Mouse (Mus musculus): ENCODE measurements around the gene Ripk1.
A peak's percentile ranks its signal among the peaks of the same experiment; 100 is the strongest.
"Not testable (repeated sequence)": the region's sequence is repeated elsewhere in the genome, so short reads cannot be mapped to it uniquely, and the experiment has no call there.

Gene Ripk1

DNA sequence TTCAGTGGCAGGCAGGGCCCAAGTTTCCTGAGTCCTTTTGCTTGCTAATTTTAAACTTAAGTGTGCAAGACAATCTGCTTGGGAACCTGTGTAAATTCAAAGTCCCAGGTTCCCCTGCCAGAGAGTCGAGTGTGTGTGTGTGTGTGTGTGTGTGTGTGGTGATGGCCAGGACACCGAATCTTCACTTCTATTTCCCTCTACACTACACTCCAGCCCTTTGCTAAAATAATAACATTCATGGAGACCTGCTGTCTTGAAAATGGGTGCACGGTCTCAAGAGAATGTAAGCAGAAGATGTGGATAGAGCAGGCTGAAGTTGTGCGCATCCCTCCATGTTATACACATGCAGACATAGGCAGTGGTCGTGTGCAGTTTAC, 35.9 kb downstream of the Ripk1 start:
- peak; percentile 10 for DNase-seq (ENCODE audit: low spot score)

DNA sequence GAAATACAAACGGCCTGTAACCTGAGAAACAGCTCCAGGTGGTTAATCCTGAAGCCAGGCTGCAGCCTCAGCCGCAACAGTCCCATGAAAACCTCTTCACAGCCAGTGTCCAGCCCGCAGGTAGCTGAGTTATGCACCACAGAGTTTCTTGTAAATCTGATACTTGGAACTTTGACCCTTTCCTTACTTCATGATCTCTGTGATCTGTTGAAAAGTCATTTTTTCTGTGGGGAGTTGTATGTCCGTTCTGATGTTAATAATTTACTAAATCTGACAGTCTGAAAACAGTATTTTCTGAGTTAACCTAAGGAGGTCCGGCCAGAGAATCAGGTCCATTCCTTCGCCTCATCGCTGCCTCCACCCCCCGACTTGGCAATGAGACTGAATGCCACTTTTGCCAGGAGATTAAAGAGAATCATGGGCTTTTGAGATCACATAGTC, 36.8 kb downstream of the Ripk1 start:
- DNase-seq (ENCODE audit: low spot score): no peak

- no peak for DNase-seq (ENCODE audit: low spot score)
These were observed 37.9 kb downstream of the Ripk1 start for GRCm38 (mm10) chr13:34040091-34040490.

GRCm38 (mm10) chr13:34043716-34044393, 41.7 kb downstream of the Ripk1 start:
- no peak for DNase-seq (ENCODE audit: low spot score)

GRCm38 (mm10) chr13:34045511-34046249, 43.5 kb downstream of the Ripk1 start:
- no peak for DNase-seq (ENCODE audit: low spot score)

DNA sequence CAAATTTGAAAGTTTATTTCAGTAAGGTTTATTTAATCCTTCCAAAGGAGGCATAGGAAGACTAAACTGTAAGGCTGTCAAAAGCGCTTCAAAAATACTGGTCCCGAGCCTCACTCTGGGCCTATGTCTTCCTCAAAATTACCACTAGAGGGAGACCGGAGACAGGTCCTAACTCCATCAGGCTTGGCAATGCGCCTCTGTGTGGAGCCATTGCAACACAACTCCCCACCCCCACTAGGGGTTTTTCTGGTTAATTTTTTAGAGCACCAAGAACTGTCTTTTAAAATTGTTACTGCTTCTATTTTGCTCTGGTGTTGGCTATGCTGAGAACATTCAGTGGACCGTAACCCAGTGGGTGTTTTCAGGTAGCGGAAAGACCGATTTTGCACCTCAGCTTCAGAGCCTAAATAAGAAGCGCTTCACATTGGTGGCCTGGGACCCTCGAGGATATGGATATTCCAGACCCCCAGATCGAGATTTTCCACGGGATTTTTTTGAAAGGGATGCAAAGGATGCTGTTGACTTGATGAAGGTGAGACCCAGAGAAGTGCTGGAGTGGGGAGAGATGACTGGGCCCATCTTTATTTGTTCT, 44.4 kb downstream of the Ripk1 start:
- DNase-seq (ENCODE audit: low spot score): peak; percentile 67

DNA sequence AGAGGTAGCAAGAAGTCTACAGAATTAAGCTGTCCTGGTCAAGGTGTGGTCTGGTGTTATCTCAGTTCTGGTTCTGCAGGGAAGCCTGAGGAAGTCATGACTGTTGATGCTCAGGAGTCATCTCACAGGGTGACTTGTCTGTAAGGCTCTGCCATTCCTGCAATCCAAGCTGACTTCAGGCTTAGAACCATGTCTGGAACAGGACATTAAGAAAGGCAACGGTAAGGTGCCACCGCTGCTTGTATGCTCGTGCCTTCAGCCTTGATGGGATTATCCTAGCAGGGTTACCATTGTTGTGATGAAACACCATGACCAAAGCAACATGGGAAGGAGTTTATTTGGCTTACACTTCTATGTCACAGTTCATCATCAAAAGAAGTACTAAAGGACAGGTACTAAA, 45.4 kb downstream of the Ripk1 start:
- DNase-seq (ENCODE audit: low spot score): no peak

DNA sequence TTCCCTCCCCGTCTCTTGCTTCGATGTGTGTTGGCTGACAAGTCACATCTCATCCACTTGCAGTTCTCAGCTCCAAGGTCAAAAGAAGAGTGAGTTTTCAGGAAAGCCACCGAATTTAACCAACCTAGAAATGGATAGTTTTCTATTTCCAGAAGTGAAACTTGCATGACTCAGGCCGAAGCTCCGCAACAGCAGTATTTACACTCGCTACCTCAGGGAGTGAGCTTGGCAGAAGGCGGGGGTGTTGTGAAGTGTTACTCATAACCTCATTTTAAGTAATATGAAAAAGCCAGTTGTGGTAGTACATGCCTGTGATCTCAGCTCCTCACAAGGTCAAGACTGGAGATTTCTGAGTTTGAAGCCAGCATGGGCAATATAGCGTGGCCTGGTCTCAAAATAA, 48.3 kb downstream of the Ripk1 start:
- no peak for DNase-seq (ENCODE audit: low spot score)

DNA sequence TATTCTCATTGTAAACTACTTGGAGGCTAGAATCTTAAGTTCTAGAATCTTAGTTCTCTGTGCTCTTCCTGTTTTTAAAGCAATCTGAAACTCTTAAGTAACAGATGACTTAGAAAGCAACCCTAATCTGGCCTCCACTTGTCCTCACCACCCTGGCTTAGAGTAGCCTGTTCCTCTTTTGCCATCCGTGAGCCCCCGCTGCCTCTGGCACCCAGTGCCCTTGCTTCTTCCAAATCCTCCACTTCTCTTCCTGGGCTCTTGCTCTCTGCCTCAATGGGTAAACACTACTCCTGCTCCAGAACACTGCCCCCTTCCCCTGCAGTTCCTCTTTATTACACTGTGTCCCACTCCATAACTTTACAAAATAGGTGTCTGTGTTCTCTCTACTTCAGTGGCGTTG, 49.5 kb downstream of the Ripk1 start:
- DNase-seq (ENCODE audit: low spot score): no peak

DNA sequence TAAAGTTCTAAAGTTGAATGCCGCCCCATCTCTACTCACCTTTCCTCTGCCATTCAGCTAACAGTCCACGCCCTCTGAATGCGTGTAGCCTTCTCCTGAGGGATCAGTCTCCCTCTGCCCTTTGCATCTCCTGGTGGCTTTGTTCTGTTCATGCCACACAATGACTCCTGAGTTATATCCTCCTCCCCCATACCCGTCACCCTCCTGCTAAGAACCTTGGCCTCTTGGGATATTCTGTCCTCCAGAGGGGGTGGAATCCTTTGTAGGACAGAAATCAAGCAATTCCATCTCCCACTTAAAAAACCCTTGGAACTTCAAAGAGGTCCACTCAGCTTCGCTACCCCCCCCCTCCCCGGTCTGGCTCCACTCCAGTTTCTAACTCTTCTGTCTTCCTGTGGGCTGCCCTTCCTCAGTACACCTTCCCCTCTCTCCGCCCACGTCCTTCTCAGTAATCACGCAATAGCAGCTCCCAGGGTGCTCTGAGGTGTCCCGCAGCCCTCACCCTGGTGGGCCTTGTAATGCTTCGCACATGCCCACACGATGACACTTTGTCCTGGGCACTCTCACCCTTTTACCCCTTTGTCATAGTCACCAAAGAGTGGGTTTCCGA, 51.6 kb downstream of the Ripk1 start:
- DNase-seq (ENCODE audit: low spot score): no peak

DNA sequence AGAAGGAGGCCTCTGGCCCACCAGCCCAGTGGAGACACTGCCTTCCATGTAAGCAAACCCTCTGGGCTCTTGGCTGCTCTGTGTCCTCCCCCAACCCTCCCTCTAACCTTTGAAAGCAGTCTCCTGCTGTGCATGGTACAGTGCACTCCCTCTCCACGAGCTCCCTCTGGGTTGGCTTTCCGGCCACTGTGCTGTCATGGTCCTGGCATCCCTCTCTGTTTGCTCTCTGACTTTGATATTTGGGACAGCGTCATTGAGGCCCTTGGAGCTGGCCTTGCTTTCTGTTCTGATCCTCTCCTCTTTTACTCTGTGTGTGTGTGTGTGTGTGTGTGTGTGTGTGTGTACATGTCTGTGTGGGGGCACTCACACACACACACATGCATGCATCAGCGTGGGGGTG, 52.2 kb downstream of the Ripk1 start:
- DNase-seq (ENCODE audit: low spot score): no peak

GRCm38 (mm10) chr13:34054983-34055382, 52.8 kb downstream of the Ripk1 start:
- no peak for DNase-seq (ENCODE audit: low spot score)

DNA sequence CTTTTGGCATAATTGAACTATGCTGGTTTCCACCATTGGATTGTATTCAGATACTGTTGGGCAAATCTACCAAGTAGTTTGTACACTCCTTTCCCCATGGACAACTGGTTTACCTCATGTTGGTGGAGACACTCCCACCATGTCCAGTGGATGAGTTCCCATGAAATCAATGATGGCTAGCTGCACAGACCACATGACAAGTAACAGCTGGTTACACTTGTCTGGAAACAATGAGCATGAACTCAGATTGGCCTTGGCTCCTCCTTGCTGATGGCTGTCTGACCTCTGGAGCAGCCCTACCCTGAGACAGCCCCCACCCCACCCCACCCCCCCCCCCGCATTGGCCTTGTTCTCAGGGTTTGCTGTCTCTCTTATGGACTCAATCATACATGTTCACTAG, 55.1 kb downstream of the Ripk1 start:
- DNase-seq (ENCODE audit: low spot score): no peak

DNA sequence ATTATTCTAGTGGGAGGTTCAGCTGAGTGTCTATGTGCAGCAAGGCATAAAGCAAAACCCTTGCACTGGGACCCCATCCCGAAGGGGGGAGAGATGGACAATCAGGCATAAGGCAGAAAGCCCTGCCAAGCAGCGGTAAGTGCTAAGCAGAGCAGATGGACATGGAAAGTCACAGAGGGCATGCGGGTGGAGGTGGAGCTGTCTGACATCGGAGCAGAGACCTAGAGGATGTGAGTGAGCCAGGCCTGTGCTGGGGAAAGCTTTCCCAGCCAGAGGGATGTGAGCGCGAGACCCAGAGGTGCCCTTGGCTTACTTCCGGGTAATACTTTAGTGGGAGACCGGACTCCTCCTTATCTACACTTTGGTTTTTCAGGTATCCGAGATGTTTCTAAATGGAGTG, 57.9 kb downstream of the Ripk1 start:
- no peak for DNase-seq (ENCODE audit: low spot score)

DNA sequence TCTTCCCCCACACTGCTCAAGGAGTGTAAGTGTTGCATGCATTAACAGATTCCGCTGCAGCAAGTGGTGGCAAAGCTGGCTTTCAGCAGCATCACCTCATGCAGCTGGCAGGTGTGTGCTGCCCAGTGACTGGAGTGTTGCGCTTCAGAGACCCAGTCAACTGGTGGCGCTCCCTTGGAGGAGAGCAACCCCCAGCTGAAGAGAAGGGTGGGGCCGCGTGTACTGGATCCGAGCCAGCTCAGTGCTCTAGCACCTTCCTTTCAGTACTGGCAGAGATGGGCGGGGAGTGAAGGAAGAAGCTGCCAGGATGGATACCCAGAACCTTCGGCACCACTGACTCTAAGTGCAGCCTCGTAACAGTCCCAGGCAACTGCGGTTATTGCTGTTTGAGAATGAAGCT, 60.3 kb downstream of the Ripk1 start:
- DNase-seq (ENCODE audit: low spot score): no peak

- no peak for DNase-seq (ENCODE audit: low spot score)
These were observed 64.2 kb downstream of the Ripk1 start for GRCm38 (mm10) chr13:34066351-34066750.

- no peak for DNase-seq (ENCODE audit: low spot score)
These were observed 68.1 kb downstream of the Ripk1 start for GRCm38 (mm10) chr13:34070296-34070695.

DNA sequence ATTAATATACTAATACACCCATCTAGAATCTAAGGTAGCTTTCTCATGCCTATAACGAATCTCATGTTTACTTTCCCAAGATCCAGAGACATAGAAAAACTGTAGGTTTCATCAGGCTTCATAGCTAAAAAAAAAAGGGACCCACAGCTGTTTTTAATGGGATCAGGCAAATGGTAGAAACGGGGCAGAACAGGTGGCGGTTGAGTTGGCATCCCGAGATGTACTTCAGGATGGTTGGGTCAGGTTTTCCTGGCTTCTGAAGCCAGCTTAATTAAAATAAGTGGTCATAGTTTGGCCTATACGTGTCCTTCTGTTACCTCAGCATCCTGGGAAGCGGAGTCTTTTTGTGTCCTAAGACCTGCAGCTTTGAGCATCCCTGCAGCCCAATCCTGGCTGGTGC, 69.7 kb downstream of the Ripk1 start:
- no peak for DNase-seq (ENCODE audit: low spot score)

GRCm38 (mm10) chr13:34072847-34073246, 70.7 kb downstream of the Ripk1 start:
- no peak for DNase-seq (ENCODE audit: low spot score)

DNA sequence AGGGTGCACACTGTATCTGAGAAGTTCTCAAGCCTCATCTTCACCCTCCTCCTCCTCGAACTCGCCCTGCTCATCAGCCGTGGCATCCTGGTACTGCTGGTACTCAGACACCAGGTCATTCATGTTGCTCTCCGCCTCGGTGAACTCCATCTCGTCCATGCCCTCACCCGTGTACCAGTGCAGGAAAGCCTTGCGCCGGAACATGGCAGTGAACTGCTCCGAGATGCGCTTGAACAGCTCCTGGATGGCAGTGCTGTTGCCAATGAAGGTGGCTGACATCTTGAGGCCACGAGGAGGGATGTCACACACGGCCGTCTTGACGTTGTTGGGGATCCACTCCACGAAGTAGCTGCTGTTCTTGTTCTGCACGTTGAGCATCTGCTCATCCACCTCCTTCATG, 72.3 kb downstream of the Ripk1 start:
- DNase-seq (ENCODE audit: low spot score): not testable (repeated sequence)

- not testable (repeated sequence) for DNase-seq (ENCODE audit: low spot score)
These were observed 73.7 kb downstream of the Ripk1 start for GRCm38 (mm10) chr13:34075893-34076292.

DNA sequence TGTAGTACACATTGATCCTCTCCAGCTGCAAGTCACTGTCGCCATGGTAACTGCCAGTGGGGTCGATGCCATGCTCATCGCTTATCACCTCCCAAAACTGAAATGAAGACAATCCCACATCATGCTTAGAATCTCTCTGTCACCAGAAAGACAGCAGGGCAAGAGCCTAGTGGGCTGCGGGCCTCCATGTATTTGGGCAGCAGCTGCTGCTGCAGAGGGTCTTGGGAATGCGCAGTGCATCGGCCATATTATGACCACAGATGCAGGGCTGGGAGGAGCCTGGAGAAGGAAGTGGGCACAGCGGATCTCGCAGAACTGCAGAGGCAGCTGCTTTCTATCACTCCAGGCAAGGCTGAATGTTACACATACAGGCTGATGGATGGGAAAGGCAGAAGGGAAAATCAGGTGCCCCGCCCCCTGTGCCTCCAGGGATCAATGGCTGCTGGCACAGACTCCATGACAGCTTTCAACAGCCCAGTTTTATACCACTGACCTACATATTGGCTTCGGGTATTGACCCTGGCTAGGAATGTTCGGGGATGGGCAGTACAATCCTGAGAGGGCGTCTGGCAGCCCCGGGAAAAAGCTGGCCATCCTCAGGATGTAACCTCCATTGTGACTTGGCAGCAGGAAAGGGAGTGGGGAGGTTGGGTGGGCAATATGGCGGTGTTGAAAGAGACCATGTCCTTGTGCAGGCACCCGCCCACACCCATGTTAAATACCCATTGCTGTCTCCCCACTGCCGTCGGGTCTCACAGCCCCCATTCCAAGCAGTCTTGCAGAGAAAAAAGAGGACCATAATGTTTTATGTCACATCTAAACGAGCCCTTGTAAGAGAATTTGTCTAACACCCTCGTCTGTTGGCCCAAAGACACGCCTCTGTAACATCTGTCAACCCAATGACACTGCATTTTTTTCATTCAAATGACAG, 74.7 kb downstream of the Ripk1 start:
- peak; percentile 47 for DNase-seq (ENCODE audit: low spot score)
